Mouse (Mus musculus) erythroid progenitor cell, adult 5-6 weeks (primary cell): ENCODE results near the gene Akt1s1. TPM values are rescaled to one million over a fixed set of nuclear protein-coding genes. Genes with fewer than 3 reads are reported as not detected.

ENCODE experiments used
- ATAC-seq: replicated peaks from 2 replicates; pipeline ENCODE4 v1.8.0; 2016; ENCODE audit warnings: moderate number of reproducible peaks, mild to moderate bottlenecking, moderate TSS enrichment, inconsistent platforms; ENCODE audit not compliant: poor library complexity, low FRiP score, severe bottlenecking
- total RNA-seq, 2 experiments: library from RNA; stranded (forward) in 1 of 2; stranded (reverse) in 1 of 2; fragments of 150-400 nt in 1 of 2; fragments of 186-747, 209-891 nt in 1 of 2; gene quantifications; 2 replicates each; pipeline versions ENCODE4 v1.2.3 to v1.2.4; 2015 to 2017; ENCODE audit warnings: low replicate concordance in 2 of 2

Akt1s1 gene
- total RNA-seq, 2 experiments from 2014 or later = 3.8 to 27.8 TPM

- no peak for ATAC-seq
These were observed 2.9 kb downstream of the Akt1s1 start for GRCm38 (mm10) chr7:44851625-44852234.

- ATAC-seq = no peak
These were observed 3.7 kb downstream of the Akt1s1 start for GRCm38 (mm10) chr7:44852259-44853027.

- ATAC-seq = no peak
These were observed 4.3 kb downstream of the Akt1s1 start for GRCm38 (mm10) chr7:44853065-44853464.

GRCm38 (mm10) chr7:44853596-44854355 lies 5.0 kb downstream of the Akt1s1 start:
- ATAC-seq = peak; percentile 3; the same call in 1 of the 2 replicates

GRCm38 (mm10) chr7:44854356-44855031 lies 5.7 kb downstream of the Akt1s1 start:
- peak; percentile 60 for ATAC-seq

GRCm38 (mm10) chr7:44855036-44855435 lies 6.2 kb downstream of the Akt1s1 start:
- no peak for ATAC-seq

GRCm38 (mm10) chr7:44856265-44856916 lies 7.6 kb downstream of the Akt1s1 start:
- no peak for ATAC-seq

- peak; percentile 50 for ATAC-seq
These were observed 8.3 kb downstream of the Akt1s1 start, which contains the start of gene Pnkp for GRCm38 (mm10) chr7:44857042-44857552. Gene Pnkp (plus strand): TSS chr7:44857139.

- peak; percentile 37 for ATAC-seq
These were observed 9.1 kb downstream of the Akt1s1 start for GRCm38 (mm10) chr7:44857905-44858304.

- ATAC-seq = no peak
These were observed 11.1 kb downstream of the Akt1s1 start for GRCm38 (mm10) chr7:44859896-44860295.

- peak; percentile 41; the same call in 1 of the 2 replicates for ATAC-seq
These were observed 12.0 kb downstream of the Akt1s1 start for GRCm38 (mm10) chr7:44860576-44861428.

- ATAC-seq = no peak
These were observed 12.6 kb downstream of the Akt1s1 start for GRCm38 (mm10) chr7:44861429-44861816.

- no peak for ATAC-seq
These were observed 13.6 kb downstream of the Akt1s1 start for GRCm38 (mm10) chr7:44862434-44862833.

- ATAC-seq = no peak
These were observed 14.4 kb downstream of the Akt1s1 start for GRCm38 (mm10) chr7:44863210-44863609.

GRCm38 (mm10) chr7:44863982-44864494 lies 15.2 kb downstream of the Akt1s1 start:
- no peak for ATAC-seq

- ATAC-seq = no peak
These were observed 16.1 kb downstream of the Akt1s1 start for GRCm38 (mm10) chr7:44864595-44865542.
